Mouse (Mus musculus): Measurements from ENCODE around the gene Pdzd2. TPM values are rescaled to one million over a fixed set of nuclear protein-coding genes. Genes with fewer than 3 reads are reported as not detected.

The Pdzd2 gene
- polyA plus RNA-seq, 1 experiment = 2.4 TPM

DNA sequence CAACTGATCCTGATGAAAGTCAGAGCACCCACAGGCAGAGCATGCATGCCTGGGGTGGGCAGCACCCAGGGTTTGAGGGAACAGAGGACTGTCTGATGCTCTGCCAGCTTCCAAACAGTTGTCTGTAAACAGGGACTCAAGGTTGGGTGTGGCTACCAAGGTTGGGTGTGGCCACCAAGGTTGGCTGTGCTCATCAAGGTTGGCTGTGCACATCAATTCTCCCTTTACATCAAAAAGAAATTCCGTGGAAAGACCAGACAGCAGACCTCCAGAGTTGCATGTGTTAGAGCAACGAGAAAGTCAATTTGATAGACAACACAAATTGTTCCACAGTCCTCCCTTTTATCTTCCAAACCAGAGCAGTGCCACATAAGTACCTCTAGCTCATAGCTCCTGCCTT lies 26.5 kb downstream of the Pdzd2 start:
- TF ChIP-seq CTCF (IDR thresholded peaks at IDR 0.05; ENCODE audit: borderline replicate concordance, insufficient read depth, low read length) (no peak), POLR2A (IDR thresholded peaks at IDR 0.05; ENCODE audit: low read depth, low read length) (no peak)
- no peak overlapping the region for H3K27ac ChIP-seq (ENCODE audit: insufficient read depth, low read length)
- peaks cover 10% of the 10 kb centered on the region for H3K4me1 ChIP-seq (ENCODE audit: control insufficient read depth, insufficient read depth, low read length)
- no peak overlapping the region for H3K4me3 ChIP-seq (ENCODE audit: insufficient read depth, low read length)

DNA sequence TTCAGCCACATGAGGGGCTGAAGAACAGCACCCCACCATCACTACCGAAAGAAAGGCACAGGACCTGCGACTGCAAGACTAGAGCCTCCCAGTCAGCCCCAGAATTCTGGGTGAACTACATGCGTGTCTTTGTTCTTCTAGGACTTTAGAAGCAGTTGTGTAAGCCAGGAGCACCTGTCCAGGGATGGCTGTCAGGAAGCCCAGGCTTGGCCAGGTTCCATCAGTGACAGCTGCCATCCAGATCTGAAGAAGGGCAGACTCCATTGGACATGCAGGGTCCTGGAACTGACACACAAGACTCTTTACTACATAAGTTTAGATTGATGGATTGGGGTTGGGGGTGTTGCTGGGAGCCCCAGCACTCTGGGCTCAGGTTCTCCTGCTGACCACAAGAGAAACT lies 29.7 kb downstream of the Pdzd2 start:
- Histone ChIP-seq H3K27ac (ENCODE audit: insufficient read depth, low read length) (no peak overlapping the region), H3K4me3 (ENCODE audit: insufficient read depth, low read length) (no peak overlapping the region), H3K4me1 (ENCODE audit: control insufficient read depth, insufficient read depth, low read length) (no peaks in the 10 kb centered on the region)
- TF ChIP-seq CTCF (IDR thresholded peaks at IDR 0.05; ENCODE audit: borderline replicate concordance, insufficient read depth, low read length) = no peak
- no peak for TF ChIP-seq POLR2A (IDR thresholded peaks at IDR 0.05; ENCODE audit: low read depth, low read length)

DNA sequence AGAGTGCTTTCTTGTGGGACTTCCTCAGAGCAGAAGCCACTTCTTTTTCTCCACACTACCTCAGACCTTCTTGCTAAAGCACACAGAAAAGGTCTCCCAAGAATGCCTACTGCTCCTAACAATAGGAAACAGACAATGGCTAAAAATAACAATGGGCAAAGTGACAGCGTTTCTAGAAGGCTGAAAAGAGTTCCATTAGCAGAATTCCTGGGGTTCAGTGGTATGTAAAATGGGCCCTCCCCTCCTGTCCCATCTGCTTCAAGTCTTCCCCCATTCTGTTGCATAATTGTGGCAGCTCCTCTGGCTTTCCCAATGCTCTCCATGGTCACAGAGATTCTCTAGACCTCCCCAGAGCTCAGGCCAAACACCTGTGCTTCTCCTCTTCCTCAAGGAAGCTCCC lies 31.4 kb downstream of the Pdzd2 start:
- H3K4me1 ChIP-seq (ENCODE audit: control insufficient read depth, insufficient read depth, low read length) = no peaks in the 10 kb centered on the region
- no peak overlapping the region for H3K4me3 ChIP-seq (ENCODE audit: insufficient read depth, low read length)
- H3K27ac ChIP-seq (ENCODE audit: insufficient read depth, low read length) = no peak overlapping the region; the same call in 1 of the 2 replicates
- TF ChIP-seq CTCF (IDR thresholded peaks at IDR 0.05; ENCODE audit: borderline replicate concordance, insufficient read depth, low read length) (no peak), POLR2A (IDR thresholded peaks at IDR 0.05; ENCODE audit: low read depth, low read length) (no peak)

DNA sequence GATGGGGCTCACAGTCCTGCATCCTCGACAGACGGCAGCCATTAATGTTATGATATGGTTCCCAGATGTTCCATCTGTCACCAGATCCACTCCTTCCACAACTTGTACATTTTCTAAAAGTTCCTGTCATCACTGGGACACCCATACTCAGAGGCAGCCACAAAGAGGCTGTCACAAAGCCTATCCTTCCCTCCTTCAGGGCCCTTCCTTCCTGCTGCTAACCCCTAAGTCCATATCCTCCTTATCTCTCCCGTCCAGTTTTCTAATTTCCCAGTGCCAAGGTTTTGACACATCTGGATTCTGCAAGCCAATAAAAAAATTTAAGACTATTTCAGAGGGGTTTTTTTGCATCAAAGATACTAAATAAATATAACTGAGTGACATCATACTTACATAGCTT lies 32.8 kb downstream of the Pdzd2 start:
- TF ChIP-seq CTCF (IDR thresholded peaks at IDR 0.05; ENCODE audit: borderline replicate concordance, insufficient read depth, low read length) (no peak), POLR2A (IDR thresholded peaks at IDR 0.05; ENCODE audit: low read depth, low read length) (no peak)
- H3K4me3 ChIP-seq (ENCODE audit: insufficient read depth, low read length) = no peak overlapping the region
- no peaks in the 10 kb centered on the region for H3K4me1 ChIP-seq (ENCODE audit: control insufficient read depth, insufficient read depth, low read length)
- H3K27ac ChIP-seq (ENCODE audit: insufficient read depth, low read length) = no peak overlapping the region

DNA sequence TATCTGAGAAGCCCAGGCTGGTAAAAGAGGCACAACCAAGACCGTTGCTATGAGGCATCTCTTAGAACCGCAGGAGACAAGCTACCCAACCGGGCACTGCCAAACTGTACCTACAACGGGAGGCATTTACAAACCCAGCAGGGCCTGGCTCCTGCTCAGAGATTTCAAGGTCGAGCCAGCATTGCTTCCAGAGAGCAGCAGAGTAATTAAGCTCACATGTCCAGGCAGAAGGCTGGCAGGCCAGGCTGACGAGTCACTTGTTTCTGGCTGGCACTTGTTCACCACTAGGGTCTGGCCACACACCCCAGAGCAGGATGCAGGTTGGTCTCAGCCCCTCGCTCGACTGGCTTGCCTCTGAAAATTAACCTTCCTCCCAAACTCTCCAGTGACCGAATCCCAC lies 39.4 kb downstream of the Pdzd2 start:
- no peak for TF ChIP-seq CTCF (IDR thresholded peaks at IDR 0.05; ENCODE audit: borderline replicate concordance, insufficient read depth, low read length)
- TF ChIP-seq POLR2A (IDR thresholded peaks at IDR 0.05; ENCODE audit: low read depth, low read length) = no peak
- no peak overlapping the region for H3K4me3 ChIP-seq (ENCODE audit: insufficient read depth, low read length)
- H3K4me1 ChIP-seq (ENCODE audit: control insufficient read depth, insufficient read depth, low read length) = no peaks in the 10 kb centered on the region

DNA sequence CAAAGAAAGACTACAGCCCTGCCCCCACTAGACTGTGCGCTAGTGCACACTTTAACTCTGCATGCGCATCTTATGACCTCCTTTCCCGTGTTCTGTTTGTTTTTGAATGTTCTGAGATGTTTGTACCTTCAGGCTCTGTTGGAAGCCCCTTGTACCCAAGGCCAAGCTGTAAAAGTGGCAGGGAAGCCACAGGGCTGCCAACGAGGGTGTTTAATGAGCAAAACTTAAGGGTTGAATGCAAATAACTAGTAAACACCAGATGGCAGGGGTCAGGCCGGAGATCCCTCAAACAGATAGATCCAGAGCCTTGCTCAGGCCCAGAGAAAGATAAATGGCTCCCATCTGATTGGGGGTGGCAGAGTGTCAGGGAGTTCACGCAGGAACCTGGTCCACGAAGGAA lies 42.0 kb downstream of the Pdzd2 start:
- H3K4me3 ChIP-seq (ENCODE audit: insufficient read depth, low read length) = no peak overlapping the region
- no peak for TF ChIP-seq CTCF (IDR thresholded peaks at IDR 0.05; ENCODE audit: borderline replicate concordance, insufficient read depth, low read length)
- TF ChIP-seq POLR2A (IDR thresholded peaks at IDR 0.05; ENCODE audit: low read depth, low read length) = no peak
- no peaks in the 10 kb centered on the region for H3K4me1 ChIP-seq (ENCODE audit: control insufficient read depth, insufficient read depth, low read length)
- no peak overlapping the region for H3K27ac ChIP-seq (ENCODE audit: insufficient read depth, low read length)

More for the DNA sequence above, 39.4 kb downstream of the Pdzd2 start:
- H3K27ac ChIP-seq (ENCODE audit: insufficient read depth, low read length) = no peak overlapping the region

DNA sequence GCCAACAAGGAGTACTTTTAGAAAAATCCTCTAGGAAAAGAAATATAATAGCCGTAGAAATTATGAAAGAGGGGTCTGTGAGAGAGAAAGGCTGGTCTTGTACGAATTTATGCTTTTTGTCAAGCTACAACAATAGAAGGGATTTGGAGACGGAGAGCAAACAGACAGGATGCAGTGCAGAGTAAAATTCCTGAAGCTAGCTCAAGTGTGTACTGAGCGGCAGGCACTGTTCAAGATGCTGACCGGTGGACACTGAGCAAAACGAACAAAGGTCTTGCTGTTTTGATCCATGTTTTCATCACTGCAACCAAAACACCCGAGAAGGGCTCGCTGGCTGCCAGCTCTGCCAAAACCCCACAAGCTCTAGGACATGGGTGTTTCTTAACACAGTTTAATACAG lies 42.8 kb downstream of the Pdzd2 start:
- no peak for TF ChIP-seq CTCF (IDR thresholded peaks at IDR 0.05; ENCODE audit: borderline replicate concordance, insufficient read depth, low read length)
- no peak for TF ChIP-seq POLR2A (IDR thresholded peaks at IDR 0.05; ENCODE audit: low read depth, low read length)

DNA sequence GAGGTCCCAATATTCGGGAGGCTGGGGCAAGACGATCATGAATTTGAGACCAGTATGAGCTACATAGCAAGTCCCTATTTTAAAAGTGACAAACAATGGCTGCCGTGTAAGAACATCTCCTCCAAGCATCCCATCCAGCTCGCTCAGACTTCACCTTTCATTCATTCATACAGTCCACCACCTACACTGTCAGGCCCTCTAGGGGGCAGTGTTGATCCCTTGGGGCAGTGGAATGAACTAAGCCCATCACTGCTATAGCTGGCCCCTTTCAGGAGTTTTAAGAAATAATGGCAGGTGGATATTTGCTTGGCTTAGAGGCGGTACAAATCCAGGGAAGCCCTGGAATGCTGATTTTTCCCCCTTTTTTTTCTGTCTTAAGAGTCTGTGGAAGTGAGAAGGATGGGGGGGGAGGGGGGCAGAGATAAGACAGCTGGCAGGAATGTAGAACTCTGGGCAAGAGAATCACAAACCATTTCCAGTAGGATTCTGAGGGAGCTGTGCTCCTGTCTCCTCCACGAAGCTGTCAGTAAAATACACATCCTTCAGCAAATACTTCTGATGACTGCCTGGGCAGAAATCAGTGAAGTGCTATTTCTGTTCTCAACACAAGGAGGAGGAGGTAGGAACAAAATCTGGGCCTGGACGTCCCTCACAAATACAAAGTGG lies 49.9 kb downstream of the Pdzd2 start:
- no peak overlapping the region for H3K4me3 ChIP-seq (ENCODE audit: insufficient read depth, low read length)
- TF ChIP-seq CTCF (IDR thresholded peaks at IDR 0.05; ENCODE audit: borderline replicate concordance, insufficient read depth, low read length) = no peak
- no peak for TF ChIP-seq POLR2A (IDR thresholded peaks at IDR 0.05; ENCODE audit: low read depth, low read length)
- no peaks in the 10 kb centered on the region for H3K4me1 ChIP-seq (ENCODE audit: control insufficient read depth, insufficient read depth, low read length)
- no peak overlapping the region for H3K27ac ChIP-seq (ENCODE audit: insufficient read depth, low read length)

More for the DNA sequence above, 42.8 kb downstream of the Pdzd2 start:
- H3K27ac ChIP-seq (ENCODE audit: insufficient read depth, low read length) = no peak overlapping the region
- no peak overlapping the region for H3K4me3 ChIP-seq (ENCODE audit: insufficient read depth, low read length)
- no peaks in the 10 kb centered on the region for H3K4me1 ChIP-seq (ENCODE audit: control insufficient read depth, insufficient read depth, low read length)

DNA sequence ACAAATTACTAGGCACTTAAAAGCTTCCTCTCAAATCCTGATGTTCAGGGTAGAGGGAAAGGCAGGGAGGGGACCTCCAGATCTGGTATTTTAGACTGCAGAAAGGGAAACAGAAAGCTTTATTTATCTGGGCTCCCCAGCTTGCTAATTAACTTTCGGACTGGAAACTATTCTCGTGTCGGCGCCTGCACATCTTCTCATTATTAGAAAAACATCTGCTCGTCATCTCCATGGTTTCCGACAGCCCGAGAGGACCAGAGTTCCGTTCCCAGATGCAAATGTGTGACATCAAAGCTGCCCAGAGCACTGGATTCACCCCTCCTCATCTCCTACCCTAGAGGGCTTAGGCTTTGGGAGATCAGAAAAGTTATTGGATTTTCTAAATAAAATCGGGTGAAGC lies 57.2 kb downstream of the Pdzd2 start:
- TF ChIP-seq POLR2A (IDR thresholded peaks at IDR 0.05; ENCODE audit: low read depth, low read length) (no peak), CTCF (IDR thresholded peaks at IDR 0.05; ENCODE audit: borderline replicate concordance, insufficient read depth, low read length) (no peak)
- Histone ChIP-seq H3K27ac (ENCODE audit: insufficient read depth, low read length) (no peak overlapping the region), H3K4me1 (ENCODE audit: control insufficient read depth, insufficient read depth, low read length) (no peaks in the 10 kb centered on the region), H3K4me3 (ENCODE audit: insufficient read depth, low read length) (no peak overlapping the region)

DNA sequence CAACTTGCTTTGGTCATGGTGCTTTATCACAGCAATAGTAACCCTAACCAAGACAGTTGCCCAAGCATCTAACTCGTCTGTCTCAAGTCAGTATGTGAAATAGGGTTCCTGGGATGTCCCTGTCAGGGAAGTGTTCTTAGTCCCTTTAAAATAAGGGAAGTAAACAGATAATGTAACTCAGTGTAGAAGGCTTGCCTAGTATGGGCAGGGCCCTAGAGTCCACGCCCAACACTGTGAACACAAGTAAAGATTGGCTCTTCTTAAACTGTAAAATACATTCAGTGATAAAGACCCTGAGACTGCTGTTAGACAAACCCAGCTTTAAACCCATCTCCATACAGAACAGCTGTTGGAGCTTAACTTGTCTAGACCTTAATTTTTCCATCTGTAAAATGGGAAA lies 57.8 kb downstream of the Pdzd2 start:
- Histone ChIP-seq H3K4me3 (ENCODE audit: insufficient read depth, low read length) (no peak overlapping the region), H3K4me1 (ENCODE audit: control insufficient read depth, insufficient read depth, low read length) (no peaks in the 10 kb centered on the region), H3K27ac (ENCODE audit: insufficient read depth, low read length) (no peak overlapping the region)
- no peak for TF ChIP-seq POLR2A (IDR thresholded peaks at IDR 0.05; ENCODE audit: low read depth, low read length)
- no peak for TF ChIP-seq CTCF (IDR thresholded peaks at IDR 0.05; ENCODE audit: borderline replicate concordance, insufficient read depth, low read length)

Measured in embryonic fibroblast, embryonic 13.5 days (primary cell).